Mouse (Mus musculus) limb, embryonic 14.5 days (tissue): ENCODE measurements at regions not wholly inside any gene's neighbourhood (a gene's known extent, or its start where the extent isn't known, plus 50 kb on each side); places are given as distances from the start of the nearest gene placed in this dataset.
"Not testable (repeated sequence)": the region's sequence is repeated elsewhere in the genome, so short reads cannot be mapped to it uniquely, and the experiment has no call there.

ENCODE experiments used
- ATAC-seq: fragments of 200-750 bp; cut with Nextera tagmentation; 2 replicates; pipeline ENCODE4 v1.8.0; 2017; ENCODE audit warnings: low read depth, moderate number of reproducible peaks, moderate TSS enrichment; ENCODE audit not compliant: low FRiP score
- DNase-seq: peaks from one replicate; pipeline ENCODE4 v3.0.0-alpha.2; 2015; ENCODE audit warnings: low spot score
- H3K27ac ChIP-seq: fragments of 300-500 bp; sonication (generic); replicated peaks from 2 replicates; pipeline ENCODE4 v1.5.1; 2014; ENCODE audit warnings: low read depth, mild to moderate bottlenecking, low read length, moderate library complexity, mixed read lengths
- H3K27me3 ChIP-seq: fragments of 300-500 bp; sonication (generic); 2 replicates; pipeline ENCODE4 v1.6.1; 2014; ENCODE audit warnings: low read length, mixed read lengths; ENCODE audit not compliant: control insufficient read depth, insufficient read depth
- H3K36me3 ChIP-seq: fragments of 300-500 bp; sonication (generic); 2 replicates; pipeline ENCODE4 v1.6.1; 2014; ENCODE audit warnings: mild to moderate bottlenecking, low read length, moderate library complexity, mixed read lengths; ENCODE audit not compliant: control insufficient read depth, insufficient read depth
- H3K4me1 ChIP-seq: fragments of 300-500 bp; sonication (generic); 2 replicates; pipeline ENCODE4 v1.6.1; 2014; ENCODE audit warnings: antibody characterized with exemption, low read length, mixed read lengths; ENCODE audit not compliant: control insufficient read depth, insufficient read depth
- H3K4me2 ChIP-seq: fragments of 300-500 bp; sonication (generic); replicated peaks from 2 replicates; pipeline ENCODE4 v1.6.1; 2014; ENCODE audit warnings: low read depth, mild to moderate bottlenecking, low read length, moderate library complexity; ENCODE audit not compliant: severe bottlenecking
- H3K4me3 ChIP-seq: fragments of 300-500 bp; sonication (generic); replicated peaks from 2 replicates; pipeline ENCODE4 v1.5.1; 2014; ENCODE audit warnings: low read length
- H3K9ac ChIP-seq: fragments of 300-500 bp; sonication (generic); 2 replicates; pipeline ENCODE4 v1.6.1; 2014; ENCODE audit warnings: mild to moderate bottlenecking, low read depth, low read length, moderate library complexity; ENCODE audit not compliant: severe bottlenecking
- H3K9me3 ChIP-seq: fragments of 300-500 bp; sonication (generic); 2 replicates; pipeline ENCODE4 v1.6.1; 2016; ENCODE audit warnings: low read length; ENCODE audit not compliant: control insufficient read depth
- POLR2A ChIP-seq: fragments of 200-500 bp; IDR thresholded peaks from 2 replicates; pipeline ENCODE4 v1.8.0; 2012; ENCODE audit warnings: inconsistent platforms, mild to moderate bottlenecking, moderate library complexity, borderline replicate concordance; ENCODE audit not compliant: insufficient read depth, insufficient read length; ENCODE audit errors: extremely low read depth
- WGBS: fragments of 180-500 bp; shearing (Covaris S2); extraction: QIAGEN DNeasy Blood & Tissue Kit; methylation state at CpG from one replicate; pipeline ENCODE4 v1.1.7; 2014; 5-methylcytosine and 5-hydroxymethylcytosine counted together

DNA sequence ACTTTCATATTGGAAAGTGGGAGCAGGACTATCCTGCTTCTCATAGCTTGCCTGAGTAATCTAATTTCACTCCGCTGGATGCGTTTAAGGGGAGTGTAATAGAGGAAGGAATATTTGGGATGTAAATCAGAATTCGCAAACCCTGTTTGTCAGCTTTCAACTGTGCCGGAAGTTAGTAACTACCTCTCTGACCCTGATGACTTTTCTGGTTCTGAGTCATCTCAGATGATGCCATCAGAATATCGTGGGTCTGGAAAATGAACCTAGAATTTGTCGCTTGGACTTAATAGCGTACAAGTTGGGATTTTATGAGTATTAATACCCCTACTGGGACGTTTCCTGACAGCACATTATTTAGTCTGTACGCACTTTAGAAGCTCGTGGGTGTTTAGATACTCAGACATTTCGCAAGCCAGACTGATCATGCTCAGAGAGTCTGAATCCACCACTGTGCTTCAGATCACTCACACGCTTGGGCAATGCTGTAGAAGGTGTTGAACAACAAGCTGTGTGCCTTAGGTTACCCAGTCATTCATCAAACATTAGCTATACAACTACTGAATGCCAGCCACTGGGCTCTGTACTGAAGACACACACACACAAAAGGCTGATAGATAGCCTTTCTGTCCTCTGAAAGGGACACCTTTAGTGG lies 131.1 kb downstream of the Phlda1 start:
- Histone ChIP-seq H3K27ac (no peak overlapping the region), H3K9me3 (no peaks in the 10 kb centered on the region), H3K4me2 (no peak overlapping the region), H3K4me1 (no peaks in the 10 kb centered on the region), H3K4me3 (no peak overlapping the region), H3K36me3 (no peaks in the 10 kb centered on the region), H3K9ac (no peak overlapping the region), H3K27me3 (no peaks in the 10 kb centered on the region)
- WGBS, result 78% methylated on average over 12 of the region's 12 CpGs
- TF ChIP-seq POLR2A, result no peak
- ATAC-seq (no peak), DNase-seq (no peak)

DNA sequence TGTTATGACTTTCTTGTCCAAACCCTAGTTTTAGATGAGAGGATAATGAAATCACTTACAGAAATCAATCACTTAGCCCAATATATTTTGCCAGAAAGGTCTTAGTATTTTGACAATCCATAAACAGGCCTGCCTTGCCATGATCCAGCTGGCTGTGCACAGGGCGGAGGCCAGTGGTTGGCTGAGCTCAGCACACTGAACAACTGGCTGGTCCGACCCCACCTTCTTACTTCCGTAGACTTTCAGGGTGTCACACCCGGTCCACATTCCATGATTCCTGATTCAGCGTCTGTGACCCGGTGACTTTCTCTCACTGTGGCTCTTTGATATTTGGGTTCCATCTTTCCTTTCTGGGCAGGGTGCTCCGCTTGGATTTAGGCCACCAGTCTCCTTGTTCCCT lies 133.8 kb downstream of the Phlda1 start:
- DNase-seq, result no peak
- ATAC-seq, result no peak
- whole genome bisulfite sequencing, result 89% methylated on average over 7 of the region's 7 CpGs
- Histone ChIP-seq H3K27ac (no peak overlapping the region), H3K9me3 (no peaks in the 10 kb centered on the region), H3K4me3 (no peak overlapping the region), H3K27me3 (no peaks in the 10 kb centered on the region), H3K4me2 (no peak overlapping the region), H3K9ac (no peak overlapping the region), H3K4me1 (no peaks in the 10 kb centered on the region), H3K36me3 (no peaks in the 10 kb centered on the region)
- TF ChIP-seq POLR2A, result no peak

DNA sequence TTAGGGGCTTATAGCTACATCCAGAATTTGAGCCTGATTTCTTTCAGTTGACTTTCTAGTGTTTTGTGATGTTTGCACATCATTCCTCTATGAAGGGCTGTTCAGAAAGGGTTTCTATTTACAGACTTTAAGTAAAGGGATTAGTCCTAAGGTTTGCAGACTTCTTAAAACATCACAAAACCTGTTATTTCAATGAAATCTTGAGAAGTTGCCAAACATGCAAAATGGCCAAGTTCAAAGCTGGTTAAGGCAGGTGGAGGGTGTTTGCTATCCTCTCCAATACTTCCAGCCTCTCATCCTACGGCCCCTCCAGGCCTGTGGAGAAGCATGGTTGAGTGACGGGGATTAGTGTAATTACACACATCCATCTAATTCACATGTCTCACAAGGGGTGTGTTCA lies 136.6 kb downstream of the Phlda1 start:
- no peak overlapping the region for H3K4me2 ChIP-seq
- no peak overlapping the region for H3K27ac ChIP-seq
- ATAC-seq (no peak), DNase-seq (no peak)
- WGBS, result 64% methylated on average over 2 of the region's 2 CpGs
- no peak overlapping the region for H3K9ac ChIP-seq
- H3K9me3 ChIP-seq, result no peaks in the 10 kb centered on the region
- no peaks in the 10 kb centered on the region for H3K27me3 ChIP-seq
- no peaks in the 10 kb centered on the region for H3K4me1 ChIP-seq
- no peaks in the 10 kb centered on the region for H3K36me3 ChIP-seq
- no peak for TF ChIP-seq POLR2A
- H3K4me3 ChIP-seq, result no peak overlapping the region

DNA sequence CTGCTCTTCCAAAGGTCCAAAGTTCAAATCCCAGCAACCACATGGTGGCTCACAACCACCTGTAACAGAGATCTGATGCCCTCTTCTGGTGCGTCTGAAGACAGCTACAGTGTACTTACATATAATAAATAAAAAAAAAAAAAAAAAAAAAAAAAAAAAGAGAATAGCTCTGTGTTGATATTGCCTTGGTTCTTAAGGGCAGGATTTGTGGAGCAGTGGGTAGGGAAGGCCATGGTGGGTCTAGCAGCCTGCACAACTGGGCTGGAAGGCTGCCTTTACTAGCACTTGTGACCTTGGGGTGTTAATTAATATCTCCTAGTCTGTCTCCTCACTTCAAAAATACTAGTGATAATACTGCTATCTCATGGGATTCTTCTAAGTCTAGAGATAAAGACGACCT lies 147.7 kb downstream of the Phlda1 start:
- H3K27me3 ChIP-seq, H3K4me2 ChIP-seq, H3K9me3 ChIP-seq, H3K36me3 ChIP-seq, H3K9ac ChIP-seq, H3K27ac ChIP-seq, DNase-seq, ATAC-seq, H3K4me3 ChIP-seq, H3K4me1 ChIP-seq: not testable (repeated sequence)
- WGBS, result 38% methylated on average over 1 of the region's 2 CpGs

DNA sequence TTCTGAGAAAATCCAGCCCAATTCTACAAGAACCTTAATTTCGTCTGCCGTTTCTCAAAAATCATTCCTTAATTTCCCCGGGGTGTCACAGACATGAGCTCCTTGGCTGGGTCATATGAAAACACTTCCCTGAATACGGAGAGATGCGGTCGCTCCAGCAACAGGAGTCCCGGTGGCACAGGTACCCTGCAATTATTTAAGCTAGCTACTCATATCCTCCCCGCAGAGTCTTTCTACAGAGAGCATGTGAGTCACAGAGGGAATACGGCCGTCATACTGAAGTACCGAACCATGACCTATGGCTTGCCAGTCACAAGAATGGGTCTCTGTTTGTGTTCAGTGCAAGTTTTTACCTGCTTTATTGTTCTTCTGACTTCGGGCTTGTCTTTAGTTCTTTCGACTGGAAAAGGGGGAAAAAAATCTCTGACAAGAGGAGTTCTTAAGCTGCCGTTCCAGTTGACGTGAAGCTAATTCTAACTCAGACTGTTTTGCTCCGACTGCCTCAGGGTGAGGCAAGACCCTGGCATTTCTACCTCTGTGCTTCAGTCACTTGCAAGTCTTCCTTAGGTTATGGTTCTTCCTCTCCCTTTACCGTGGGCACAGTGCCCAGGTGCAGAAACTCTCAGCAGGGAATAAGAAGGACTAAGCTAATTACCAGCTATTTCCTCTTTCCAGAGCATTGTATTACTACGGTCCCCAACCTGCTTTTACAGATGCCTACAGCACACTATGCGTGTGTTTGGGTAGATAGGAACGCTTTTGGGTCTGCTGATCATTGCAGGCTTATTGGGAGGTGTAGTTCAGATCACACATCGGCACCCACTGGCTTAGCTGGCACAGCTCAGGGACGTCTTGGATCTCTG lies 148.5 kb downstream of the Phlda1 start:
- no peak overlapping the region for H3K27ac ChIP-seq
- no peak overlapping the region for H3K4me3 ChIP-seq
- ATAC-seq, result no peak
- no peaks in the 10 kb centered on the region for H3K36me3 ChIP-seq
- no peaks in the 10 kb centered on the region for H3K27me3 ChIP-seq
- H3K9ac ChIP-seq, result no peak overlapping the region
- 42% methylated on average over 22 of the region's 22 CpGs for WGBS
- no peak for DNase-seq
- H3K4me1 ChIP-seq, result peaks cover 6% of the 10 kb centered on the region
- H3K9me3 ChIP-seq, result no peaks in the 10 kb centered on the region
- TF ChIP-seq POLR2A, result no peak
- 0 out of 2 replicates have a peak overlapping the region, but pooled peaks have one; percentile 10 for H3K4me2 ChIP-seq
